Mouse (Mus musculus) CH12F3 (cell line): ENCODE data around the gene Rcor3.

Source experiments
- in situ Hi-C: fragments of 300-500 bp; cut with MboI; formaldehyde crosslinking; loops from 2 replicates; pipeline ENCODE4 v1.14.3; 2020; ENCODE audit warnings: low sequenced_read_pairs

Rcor3 gene

GRCm38 (mm10) chr1:192072426-192072825 lies 65.4 kb downstream of the Rcor3 start:
- in situ Hi-C loops, result no loop called here

- in situ Hi-C loops, result no loop called here
Observed at GRCm38 (mm10) chr1:192070618-192071051, 67.2 kb downstream of the Rcor3 start.

- in situ Hi-C loops, result no loop called here
Observed at GRCm38 (mm10) chr1:192069971-192070591, 67.8 kb downstream of the Rcor3 start.

- in situ Hi-C loops, result no loop called here
Observed at GRCm38 (mm10) chr1:192068188-192068587, 69.7 kb downstream of the Rcor3 start.

- in situ Hi-C loops, result no loop called here
Observed at GRCm38 (mm10) chr1:192066956-192067355, 70.9 kb downstream of the Rcor3 start.

- in situ Hi-C loops, result no loop called here
Observed at GRCm38 (mm10) chr1:192063209-192063946, 74.5 kb downstream of the Rcor3 start.

- in situ Hi-C loops, result no loop called here
Observed at GRCm38 (mm10) chr1:192062682-192063081, 75.2 kb downstream of the Rcor3 start.

GRCm38 (mm10) chr1:192061666-192062306 lies 76.1 kb downstream of the Rcor3 start:
- in situ Hi-C loops, result no loop called here

- in situ Hi-C loops, result no loop called here
Observed at GRCm38 (mm10) chr1:192058911-192059310, 79.0 kb downstream of the Rcor3 start.

- in situ Hi-C loops, result no loop called here
Observed at GRCm38 (mm10) chr1:192053726-192054125, 84.1 kb downstream of the Rcor3 start.

- in situ Hi-C loops, result no loop called here
Observed at GRCm38 (mm10) chr1:192052986-192053385, 84.9 kb downstream of the Rcor3 start.

GRCm38 (mm10) chr1:192052461-192052860 lies 85.4 kb downstream of the Rcor3 start:
- in situ Hi-C loops, result no loop called here
